Mouse (Mus musculus) forebrain, embryonic 10.5 days (tissue): ENCODE measurements around the gene Aldh4a1. TPM values are rescaled to one million over a fixed set of nuclear protein-coding genes. Genes with fewer than 3 reads are reported as not detected.

ENCODE experiments used
- microRNA-seq: library from miRNA; unstranded; fragments of <30 nt; microRNA quantifications from one replicate; pipeline ENCODE4, GENCODE M21; 2017
- polyA plus RNA-seq: library from polyadenylated mRNA; unstranded; fragments of >200 nt; fragmentation: Nextera tagmentation; extraction: Ambion mirVana; gene quantifications from 2 replicates; pipeline ENCODE4 v1.2.1, GENCODE M21; 2016

Aldh4a1 gene
- polyA plus RNA-seq, 1 experiment from 2014 or later = 22.8 TPM

Small RNAs within 50 kb of the gene (microRNA-seq; reads per million reads assigned to microRNA genes)
- gene Gm25571 (not detected), gene Mir7020 (not detected)

Other genes starting within 250 kb of the Aldh4a1 start
- 2.3 and 3.0 TPM in 2 replicates for gene Iffo2, start 92.3 kb upstream of the Aldh4a1 start, polyA plus RNA-seq
- not detected in 2 replicates for gene Gm21969, start 19.7 kb upstream of the Aldh4a1 start, polyA plus RNA-seq
- not detected in 2 replicates for gene Tas1r2, start 30.7 kb downstream of the Aldh4a1 start, polyA plus RNA-seq
- gene Pax7, start 210.7 kb downstream of the Aldh4a1 start, polyA plus RNA-seq = 2.2 and 2.4 TPM in 2 replicates